In genomic region chr10:93812774-93813415, GRCm38 (mm10) we compare ENCODE assay signal across 9 mouse cellular contexts. TPM values are rescaled to one million over a fixed set of nuclear protein-coding genes. Genes with fewer than 3 reads are reported as not detected.
DNase-seq lines count a peak whose midpoint lies in the region; ATAC-seq and TF ChIP-seq lines count a peak whose summit lies in the region.
"Had no signal": no experiment of that assay in that cellular context is flagged by ENCODE, and none has a peak within 500 bp of the region (broad histone marks: within the 10 kb centered on the region; RNA-seq: fewer than 3 reads in every experiment).

No protein-coding gene starts in this region.

- no peak for TF ChIP-seq EP300 in heart, postnatal 0 days (IDR thresholded peaks at IDR 0.05; ENCODE audit: low read depth)
- TF ChIP-seq EP300 in liver, postnatal 0 days (IDR thresholded peaks at IDR 0.05; ENCODE audit: low read depth): no peak

- H3K4me3 ChIP-seq in heart, postnatal 0 days (ENCODE audit: low read depth, low read length): 0 out of 2 replicates have a peak overlapping the region, but pooled peaks have one; percentile 15
- H3K4me3 ChIP-seq in liver, postnatal 0 days (ENCODE audit: low read depth, low read length): no peak overlapping the region
- no peak overlapping the region for H3K4me3 ChIP-seq in olfactory bulb, adult 2 months (ENCODE audit: insufficient read depth, low read depth, low read length)
- H3K4me3 ChIP-seq: erythroblast, embryonic 14.5 days had no signal

- no peaks in the 10 kb centered on the region for H3K4me1 ChIP-seq in heart, postnatal 0 days (ENCODE audit: control insufficient read depth, insufficient read depth)
- no peaks in the 10 kb centered on the region for H3K4me1 ChIP-seq in liver, postnatal 0 days (ENCODE audit: insufficient read depth)
- H3K4me1 ChIP-seq in olfactory bulb, adult 2 months (ENCODE audit: control insufficient read depth, insufficient read depth, low read length): no peaks in the 10 kb centered on the region

- TF ChIP-seq CTCF in heart, postnatal 0 days (IDR thresholded peaks at IDR 0.05; ENCODE audit: low read depth): peak; percentile 81
- TF ChIP-seq CTCF in liver, postnatal 0 days (IDR thresholded peaks at IDR 0.05; ENCODE audit: low read depth): peak; percentile 87
- TF ChIP-seq CTCF in olfactory bulb, adult 2 months (IDR thresholded peaks at IDR 0.05; ENCODE audit: insufficient read depth, low read depth, low read length): peak; percentile 59; the same call in 1 of the 2 replicates

- H3K27me3 ChIP-seq in heart, postnatal 0 days (ENCODE audit: control insufficient read depth, insufficient read depth, low read length): 0 out of 2 replicates have a peak, but pooled peaks cover 9% of the 10 kb centered on the region
- no peaks in the 10 kb centered on the region for H3K27me3 ChIP-seq in liver, postnatal 0 days (ENCODE audit: insufficient read depth, low read length)

- H3K36me3 ChIP-seq in heart, postnatal 0 days (replicated peaks; ENCODE audit: control insufficient read depth, insufficient read depth, low read length): no peaks in the 10 kb centered on the region
- no peaks in the 10 kb centered on the region for H3K36me3 ChIP-seq in liver, postnatal 0 days (replicated peaks; ENCODE audit: insufficient read depth, low read length)

- peak; percentile 71 for DNase-seq in CD4-positive, CD25-positive, alpha-beta regulatory T cell, adult 2 months (ENCODE audit: low read depth, low spot score)
- DNase-seq in adrenal gland, postnatal 4 days (ENCODE audit: low spot score in 2 of 2): peak; percentile 48 to 58
- DNase-seq in heart, postnatal 0 days (ENCODE audit: low spot score): peak; percentile 45
- DNase-seq in layer of hippocampus, adult 11-12 months (ENCODE audit: low spot score): peak; percentile 76
- DNase-seq in liver, postnatal 0 days: peak; percentile 79
- peak; percentile 64 for DNase-seq in thymus, postnatal 25 days

- peak overlapping the region; percentile 46 for H3K4me2 ChIP-seq in heart, postnatal 0 days (ENCODE audit: low read depth, low read length)
- H3K4me2 ChIP-seq in liver, postnatal 0 days (ENCODE audit: low read depth, low read length): peak overlapping the region; percentile 52

- WGBS in heart, postnatal 0 days: 12% methylated on average over 10 of the region's 10 CpGs
- WGBS in liver, postnatal 0 days (ENCODE audit: insufficient replicate concordance): 14% methylated on average over 10 of the region's 10 CpGs
- 7% methylated on average over 10 of the region's 10 CpGs for WGBS in olfactory bulb, adult 2 months

- peak; percentile 74 for ATAC-seq in erythroblast, adult 5-6 weeks (replicated peaks; ENCODE audit: low FRiP score, poor library complexity, severe bottlenecking)
- ATAC-seq in heart, postnatal 0 days (ENCODE audit: insufficient read depth, low read depth): no peak
- no peak for ATAC-seq in liver, postnatal 0 days

- no peak overlapping the region for H3K27ac ChIP-seq in heart, postnatal 0 days (ENCODE audit: low read depth)
- H3K27ac ChIP-seq in liver, postnatal 0 days (ENCODE audit: low read depth): no peak overlapping the region
- H3K27ac ChIP-seq in olfactory bulb, adult 2 months (ENCODE audit: insufficient read depth, low read depth, low read length): no peak overlapping the region

- H3K9me3 ChIP-seq in heart, postnatal 0 days (replicated peaks; ENCODE audit: control insufficient read depth, low read length): no peaks in the 10 kb centered on the region
- no peaks in the 10 kb centered on the region for H3K9me3 ChIP-seq in liver, postnatal 0 days (ENCODE audit: low read length)

- H3K9ac ChIP-seq in heart, postnatal 0 days (replicated peaks; ENCODE audit: low read depth, low read length): no peak overlapping the region
- no peak overlapping the region for H3K9ac ChIP-seq in liver, postnatal 0 days (replicated peaks)

- no peak for TF ChIP-seq POLR2A in olfactory bulb, adult 2 months (IDR thresholded peaks at IDR 0.05; ENCODE audit: insufficient read depth, low read depth, low read length)

RNA-seq across cellular contexts. Expression of gene Usp44, which starts 18.5 kb away (rescaled TPM):
- total RNA-seq in adrenal gland, postnatal 4 days (2021): under 1 TPM; 0.11 to 0.20 TPM
- not detected in 2 replicates for total RNA-seq in erythroblast, adult 5-6 weeks (2015; ENCODE audit: low replicate concordance)
- total RNA-seq in erythroblast, adult 5-6 weeks (2017; ENCODE audit: low replicate concordance): 0.28 TPM in 1 of 2 replicates, not detected in the other
- total RNA-seq in heart, postnatal 0 days (2014; rRNA removed; ENCODE audit: low replicate concordance): not detected in 2 replicates
- polyA plus RNA-seq in heart, postnatal 0 days (2015; fragmentation: Nextera tagmentation; extraction: Ambion mirVana): not detected in 2 replicates
- polyA plus RNA-seq in liver, postnatal 0 days (2015; fragmentation: Nextera tagmentation; extraction: Ambion mirVana): 0.22 and 0.23 TPM in 2 replicates
- polyA plus RNA-seq in olfactory bulb, adult 2 months (2012; ENCODE audit: insufficient read depth, insufficient read length, low replicate concordance, missing spikeins): not detected in 2 replicates
- polyA plus RNA-seq: erythroblast, embryonic 14.5 days had no signal
